Mouse (Mus musculus): ENCODE measurements around the gene 4933430I17Rik.

DNA sequence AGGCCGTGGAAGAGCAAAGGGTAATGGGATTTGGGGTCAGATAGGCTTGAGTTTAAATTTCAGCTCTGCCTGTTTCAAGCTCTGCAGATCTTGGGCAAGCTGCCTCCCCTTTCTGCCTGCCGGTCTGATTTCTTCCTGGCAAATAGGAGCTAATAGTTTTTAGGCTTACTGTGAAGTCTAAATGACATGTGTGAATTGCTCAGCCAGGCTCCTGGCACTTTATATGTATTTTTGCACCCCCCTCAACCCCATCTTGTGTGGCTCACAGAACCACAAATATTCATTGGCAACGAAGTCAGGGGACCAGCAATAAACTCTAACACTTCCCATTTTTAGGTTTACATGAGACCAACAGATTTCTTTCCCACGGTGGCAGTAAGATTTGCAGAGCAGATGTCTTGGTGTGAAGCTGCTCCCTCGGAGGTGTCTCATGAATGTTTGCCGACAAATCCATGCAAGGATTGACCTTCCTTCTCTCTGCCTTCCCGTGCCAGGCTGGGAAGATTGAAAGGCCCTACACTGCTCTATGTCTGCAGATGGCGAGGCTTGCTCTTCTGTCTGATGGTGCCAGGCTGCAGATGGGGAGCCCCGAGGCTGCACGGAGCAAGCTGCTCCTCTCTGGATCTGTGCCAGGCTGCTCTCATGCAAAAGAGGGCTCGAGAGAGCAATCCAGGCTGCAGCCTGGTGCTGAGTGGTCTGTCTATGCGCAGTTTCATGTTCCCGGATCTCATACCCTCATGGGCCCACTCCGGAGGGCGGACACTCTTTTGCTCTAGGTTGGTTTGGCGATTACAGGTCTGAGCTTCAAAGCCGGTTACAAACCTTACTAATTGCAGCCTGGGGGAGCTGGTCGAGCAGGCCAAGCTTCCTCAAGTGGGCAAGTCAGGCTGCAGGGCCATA is 57.4 kb downstream of the 4933430I17Rik start:
- TF ChIP-seq POLR2A (IDR thresholded peaks at IDR 0.05; ENCODE audit: low read depth, low read length) (no peak), CTCF (conservative IDR thresholded peaks at IDR 0.05; ENCODE audit: insufficient read depth, insufficient read length, low read depth, low read length) (no peak)
